Mouse (Mus musculus) T-helper 17 cell (primary cell): ENCODE results near the gene Gm10642.

ENCODE experiments used
- in situ Hi-C, 2 experiments: fragments of 300-600 bp; cut with MboI, MseI; formaldehyde crosslinking; loops; 1 replicate in 1 of 2; 2 replicates in 1 of 2; pipeline ENCODE4 v1.15.1; 2025; ENCODE audit warnings: high pct_unique_total_duplicates in 2 of 2

The Gm10642 gene

GRCm38 (mm10) chr9:70671772-70672579 lies 15.9 kb downstream of the Gm10642 start:
- in situ Hi-C loops, result loop anchor here in 1 of 2 experiments (10.0 kb wide), 1 partner anchor 423 kb away; no protein-coding TSS in a partner anchor

- in situ Hi-C loops, result loop anchor here in 1 of 2 experiments (10.0 kb wide), 1 partner anchor 421 kb away; no protein-coding TSS in a partner anchor
Measured at GRCm38 (mm10) chr9:70673656-70674055, 17.6 kb downstream of the Gm10642 start.

- in situ Hi-C loops, result loop anchor here in 1 of 2 experiments (10.0 kb wide), 1 partner anchor 420 kb away; no protein-coding TSS in a partner anchor
Measured at GRCm38 (mm10) chr9:70675117-70675516, 19.1 kb downstream of the Gm10642 start.

GRCm38 (mm10) chr9:70675961-70676360 lies 19.9 kb downstream of the Gm10642 start:
- in situ Hi-C loops, result loop anchor here in 1 of 2 experiments (10.0 kb wide), 1 partner anchor 419 kb away; no protein-coding TSS in a partner anchor

- in situ Hi-C loops, result loop anchor here in 1 of 2 experiments (10.0 kb wide), 1 partner anchor 416 kb away; no protein-coding TSS in a partner anchor
Measured at GRCm38 (mm10) chr9:70678682-70679131, 22.7 kb downstream of the Gm10642 start, which contains the start of gene Adam10. Adam10 (plus strand) TSS chr9:70678997.

GRCm38 (mm10) chr9:70679132-70680091 lies 23.4 kb downstream of the Gm10642 start:
- in situ Hi-C loops, result loop anchor here in 1 of 2 experiments (10.0 kb wide), 1 partner anchor 415 kb away; no protein-coding TSS in a partner anchor

GRCm38 (mm10) chr9:70682202-70682601 lies 26.2 kb downstream of the Gm10642 start:
- in situ Hi-C loops, result no loop called here

GRCm38 (mm10) chr9:70688301-70688968 lies 32.4 kb downstream of the Gm10642 start:
- in situ Hi-C loops, result no loop called here

- in situ Hi-C loops, result no loop called here
Measured at GRCm38 (mm10) chr9:70689926-70690325, 33.9 kb downstream of the Gm10642 start.

GRCm38 (mm10) chr9:70690579-70690978 lies 34.5 kb downstream of the Gm10642 start:
- in situ Hi-C loops, result no loop called here

GRCm38 (mm10) chr9:70691772-70692693 lies 36.0 kb downstream of the Gm10642 start:
- in situ Hi-C loops, result no loop called here

GRCm38 (mm10) chr9:70695723-70696122 lies 39.7 kb downstream of the Gm10642 start:
- in situ Hi-C loops, result no loop called here

GRCm38 (mm10) chr9:70698090-70698489 lies 42.0 kb downstream of the Gm10642 start:
- in situ Hi-C loops, result no loop called here

- in situ Hi-C loops, result no loop called here
Measured at GRCm38 (mm10) chr9:70703597-70704203, 47.6 kb downstream of the Gm10642 start.

- in situ Hi-C loops, result loop anchor here in 1 of 2 experiments (5.0 kb wide), 1 partner anchor 69 kb away; no protein-coding TSS in a partner anchor
Measured at GRCm38 (mm10) chr9:70706444-70706843, 50.4 kb downstream of the Gm10642 start.
